Mouse (Mus musculus): ENCODE measurements around the gene Cntnap5b. TPM values are rescaled to one million over a fixed set of nuclear protein-coding genes. Genes with fewer than 3 reads are reported as not detected.

The Cntnap5b gene
- polyA plus RNA-seq, 1 experiment from 2014 or later: not detected

GRCm38 (mm10) chr1:100465226-100465625 lies 692.7 kb downstream of the Cntnap5b start:
- H3K27me3 ChIP-seq (replicated peaks): no peaks in the 10 kb centered on the region
- WGBS: 50% methylated on average over 1 of the region's 1 CpGs
- no peak overlapping the region for H3K9ac ChIP-seq
- H3K4me2 ChIP-seq: no peak overlapping the region
- H3K36me3 ChIP-seq: no peaks in the 10 kb centered on the region
- no peaks in the 10 kb centered on the region for H3K4me1 ChIP-seq (replicated peaks)
- H3K4me3 ChIP-seq: no peak overlapping the region
- ATAC-seq (ENCODE audit: insufficient number of reproducible peaks, low FRiP score): no peak
- H3K27ac ChIP-seq (ENCODE audit: poor library complexity, severe bottlenecking): no peak overlapping the region
- H3K9me3 ChIP-seq (replicated peaks): no peaks in the 10 kb centered on the region

GRCm38 (mm10) chr1:100467595-100467994 lies 695.0 kb downstream of the Cntnap5b start:
- Histone ChIP-seq H3K4me3 (no peak overlapping the region), H3K36me3 (no peaks in the 10 kb centered on the region), H3K9ac (no peak overlapping the region), H3K9me3 (replicated peaks) (no peaks in the 10 kb centered on the region), H3K27ac (ENCODE audit: poor library complexity, severe bottlenecking) (no peak overlapping the region), H3K27me3 (replicated peaks) (no peaks in the 10 kb centered on the region), H3K4me1 (replicated peaks) (no peaks in the 10 kb centered on the region), H3K4me2 (no peak overlapping the region)
- 80% methylated on average over 1 of the region's 1 CpGs for WGBS
- ATAC-seq (ENCODE audit: insufficient number of reproducible peaks, low FRiP score): no peak

- Histone ChIP-seq H3K27ac (ENCODE audit: poor library complexity, severe bottlenecking) (no peak overlapping the region), H3K4me3 (no peak overlapping the region), H3K4me1 (replicated peaks) (no peaks in the 10 kb centered on the region), H3K27me3 (replicated peaks) (no peaks in the 10 kb centered on the region), H3K9me3 (replicated peaks) (no peaks in the 10 kb centered on the region), H3K9ac (no peak overlapping the region), H3K36me3 (no peaks in the 10 kb centered on the region), H3K4me2 (no peak overlapping the region)
- no peak for ATAC-seq (ENCODE audit: insufficient number of reproducible peaks, low FRiP score)
Measured at GRCm38 (mm10) chr1:100509866-100510265, 737.3 kb downstream of the Cntnap5b start.
